Mouse (Mus musculus): Measurements from ENCODE around the gene Psmd6. TPM values are rescaled to one million over a fixed set of nuclear protein-coding genes. Genes with fewer than 3 reads are reported as not detected.

Gene Psmd6
- 10 to 100 TPM; 83.0 to 89.4 TPM for total RNA-seq (2021)

DNA sequence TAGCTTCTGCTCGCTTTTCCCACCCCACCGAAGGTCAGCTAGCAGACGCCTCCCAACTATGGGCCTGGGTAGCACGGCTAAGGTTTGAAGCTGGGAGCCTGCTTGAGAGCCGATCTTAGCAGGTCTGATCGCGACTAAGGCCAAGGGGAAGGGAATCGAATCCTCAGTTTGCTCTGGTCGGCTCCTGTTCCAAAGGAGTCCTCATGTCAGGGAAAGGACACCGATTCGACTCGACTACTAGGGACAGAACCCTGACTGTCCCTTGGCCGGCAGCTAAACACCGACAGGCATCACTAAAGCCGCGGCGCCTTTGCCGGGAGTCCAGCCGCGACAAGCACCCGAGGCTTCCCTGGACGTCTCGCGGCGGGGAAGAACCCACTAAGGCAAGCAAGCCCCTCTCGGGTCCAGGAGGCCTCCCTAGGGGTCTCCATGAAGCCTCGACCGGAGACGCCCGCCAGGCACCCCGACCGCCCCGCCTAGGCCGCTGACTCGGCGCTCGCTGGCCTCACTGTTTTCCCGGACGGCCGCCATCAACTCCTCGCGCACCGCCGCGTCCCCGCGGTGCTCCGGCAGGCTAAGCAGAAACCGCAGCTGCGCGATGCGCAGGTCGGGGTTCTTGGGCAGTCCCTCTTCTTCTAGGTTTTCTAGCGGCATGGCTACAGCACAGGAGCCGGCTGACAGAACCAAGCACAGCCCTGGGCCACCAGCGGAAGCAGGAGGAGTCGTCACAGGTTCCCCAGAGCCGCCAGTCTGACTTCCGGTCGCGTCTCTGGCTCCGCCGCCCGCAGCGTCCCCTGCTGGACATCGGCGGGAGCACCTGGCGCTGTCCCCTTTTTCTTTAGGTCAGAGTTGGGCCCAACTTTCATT is at the start of gene Psmd6:
TSS of gene Psmd6 (minus strand) at position 755 of the 867 bp plus-strand sequence.
- peak; percentile 91 to 95 for DNase-seq
- intact Hi-C loops (cut with DNase I) = loop anchor here (1.0 kb wide), 1 partner anchor 21 kb away; no protein-coding TSS in a partner anchor

DNA sequence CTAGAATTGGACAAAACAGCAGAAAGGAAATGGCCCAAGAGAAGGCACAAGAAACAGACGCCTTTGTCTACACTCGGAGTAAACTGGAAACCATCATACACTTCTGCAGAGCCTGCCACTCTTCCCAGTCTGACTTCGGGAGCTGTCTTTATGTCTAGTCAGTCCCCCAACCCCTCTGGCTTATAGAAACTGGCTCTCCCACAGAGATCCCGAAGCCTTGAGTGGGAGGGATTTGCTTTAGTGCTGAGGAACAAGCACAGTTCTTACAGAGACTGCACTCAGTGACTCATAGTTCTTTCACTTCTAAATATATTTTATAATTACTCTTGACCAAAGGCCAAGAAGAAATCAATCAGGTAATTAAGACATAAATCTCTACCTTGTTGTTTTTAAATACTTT is 10.1 kb downstream of the Psmd6 start:
- no peak for DNase-seq
- intact Hi-C loops (cut with DNase I) = no loop called here

DNA sequence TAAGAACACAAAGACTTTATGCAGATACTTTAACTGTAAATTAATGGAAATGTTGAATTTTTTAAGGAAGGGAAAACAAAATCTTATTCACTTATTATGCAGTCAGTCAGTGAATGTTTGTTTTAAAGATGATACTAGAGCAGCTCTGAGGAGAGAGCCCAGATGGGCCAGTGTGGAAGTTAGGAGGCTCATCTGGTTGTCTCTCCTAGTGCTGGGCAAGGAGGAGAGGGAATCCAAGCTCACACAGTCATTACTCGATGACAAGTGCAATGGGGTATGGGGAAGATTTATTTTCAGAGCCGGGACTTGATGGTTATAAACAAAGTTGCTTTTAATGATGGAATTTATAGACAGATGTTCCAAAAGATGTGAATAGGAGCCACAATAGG is 15.9 kb downstream of the Psmd6 start:
- intact Hi-C loops (cut with DNase I) = no loop called here
- DNase-seq = no peak

DNA sequence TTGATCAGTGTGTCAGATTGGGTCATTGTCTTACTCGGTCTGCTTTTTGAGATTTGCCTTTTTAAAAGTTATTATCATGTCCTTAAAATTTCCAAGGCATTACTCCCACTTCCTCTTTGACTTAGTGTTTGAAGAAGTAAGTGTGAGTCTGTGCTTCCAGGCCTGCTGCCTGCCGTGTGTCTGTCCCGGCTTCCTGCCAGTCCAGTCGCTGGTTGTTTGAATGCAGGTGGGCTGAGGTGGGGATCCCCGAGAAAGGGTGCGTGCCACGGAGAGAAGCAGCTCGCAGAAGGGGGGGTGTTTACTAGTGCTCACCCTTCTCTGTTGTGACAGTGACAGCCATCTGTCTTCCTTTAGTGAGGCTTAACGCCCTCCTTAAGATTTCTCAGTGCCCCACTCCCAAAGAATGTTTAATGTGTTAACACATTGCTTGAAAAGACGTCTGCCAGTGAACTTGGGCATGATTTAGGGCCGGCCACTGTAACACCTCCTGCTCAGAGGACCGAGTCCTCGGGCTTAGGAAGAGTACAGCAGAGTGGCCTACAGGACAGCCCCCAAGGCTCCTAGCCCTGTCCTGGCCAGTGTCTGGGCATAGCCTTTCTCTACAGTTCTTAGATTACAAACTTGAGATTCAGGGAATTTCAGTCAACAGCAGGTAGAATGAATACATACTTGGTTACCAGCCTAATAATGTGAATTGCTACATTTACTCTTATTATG is 16.4 kb downstream of the Psmd6 start:
- DNase-seq = no peak
- intact Hi-C loops (cut with DNase I) = no loop called here

DNA sequence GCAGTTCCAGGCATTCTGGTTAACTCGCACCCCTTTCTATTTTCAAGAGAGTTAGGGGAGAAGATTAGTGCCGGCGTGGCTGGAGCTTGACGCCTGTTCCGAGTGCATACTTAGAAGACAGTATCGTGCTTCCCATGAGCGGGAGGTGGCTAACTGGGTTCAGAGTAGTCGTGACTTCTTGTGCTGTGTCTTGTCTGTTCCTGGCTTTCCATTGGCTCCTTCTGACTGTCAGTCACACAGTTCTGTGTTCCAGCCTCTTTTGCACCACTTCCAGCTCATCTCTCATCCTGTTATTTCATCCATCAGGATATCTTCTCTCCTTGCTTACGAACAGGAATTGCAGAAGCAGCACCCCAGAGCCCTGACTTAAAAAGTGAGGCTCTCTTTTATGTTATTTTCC is 19.5 kb downstream of the Psmd6 start:
- intact Hi-C loops (cut with DNase I) = no loop called here

DNA sequence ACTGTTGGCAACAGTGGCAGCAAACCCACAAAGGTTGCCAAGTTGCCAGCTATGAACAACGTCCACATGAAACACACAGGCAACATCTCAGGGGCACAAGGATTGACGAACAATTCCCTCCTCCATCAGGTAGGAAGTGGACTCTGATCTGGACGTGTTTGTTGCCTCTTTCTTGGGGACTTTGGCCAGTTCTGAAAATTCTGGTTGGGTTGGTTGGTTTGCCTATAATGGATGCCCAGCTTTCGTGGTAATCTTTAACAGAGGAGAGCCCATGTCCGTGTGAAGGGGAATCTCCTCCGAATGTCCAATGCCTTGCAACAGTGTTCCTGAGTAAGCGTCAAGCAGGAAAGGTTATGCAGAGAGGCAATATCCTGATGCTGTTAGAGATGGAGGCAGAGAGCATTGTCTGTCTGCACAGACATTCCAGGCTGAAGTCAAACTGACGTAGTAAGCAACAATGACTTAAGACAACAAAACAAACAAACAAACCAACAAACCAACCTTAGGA is 20.0 kb downstream of the Psmd6 start:
- no peak for DNase-seq
- intact Hi-C loops (cut with DNase I) = no loop called here

More for the DNA sequence above, 19.5 kb downstream of the Psmd6 start:
- DNase-seq = no peak

DNA sequence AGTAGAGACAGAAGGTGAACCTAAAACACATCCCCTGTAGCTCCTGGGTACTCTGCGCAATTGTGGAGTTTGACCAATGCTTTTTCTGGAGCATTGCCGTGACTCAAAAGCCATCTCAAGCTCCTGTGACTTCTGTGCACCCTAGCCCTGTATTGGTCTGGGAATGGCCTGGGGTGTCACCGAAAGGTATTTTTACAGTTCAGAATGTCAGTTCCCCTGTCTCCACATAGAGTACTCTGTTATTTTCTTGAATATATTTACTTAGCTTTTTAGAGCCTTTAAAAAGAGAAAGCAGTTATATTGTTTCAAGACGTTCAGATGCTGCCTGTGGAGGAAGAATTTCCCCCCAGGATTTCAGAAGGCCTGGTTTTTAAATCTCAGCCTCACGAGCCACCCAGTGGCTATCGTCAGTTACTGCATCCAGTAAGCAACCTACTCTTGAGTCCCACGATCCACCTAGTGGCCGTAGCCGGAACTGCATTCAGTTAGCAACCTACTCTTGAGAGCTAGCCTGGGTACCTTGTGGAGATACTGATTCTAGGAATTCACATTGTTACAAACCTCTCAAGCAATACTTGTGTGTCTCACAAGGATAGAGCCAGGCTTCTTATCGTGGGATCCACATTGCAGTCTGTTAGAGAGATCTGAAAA is 22.3 kb downstream of the Psmd6 start:
- peak; percentile 84 to 93 for DNase-seq
- intact Hi-C loops (cut with DNase I) = loop anchor here (2.0 kb wide), 3 partner anchors 86 to 744 kb away; partner anchors contain the start of genes Atxn7 and Thoc7

DNA sequence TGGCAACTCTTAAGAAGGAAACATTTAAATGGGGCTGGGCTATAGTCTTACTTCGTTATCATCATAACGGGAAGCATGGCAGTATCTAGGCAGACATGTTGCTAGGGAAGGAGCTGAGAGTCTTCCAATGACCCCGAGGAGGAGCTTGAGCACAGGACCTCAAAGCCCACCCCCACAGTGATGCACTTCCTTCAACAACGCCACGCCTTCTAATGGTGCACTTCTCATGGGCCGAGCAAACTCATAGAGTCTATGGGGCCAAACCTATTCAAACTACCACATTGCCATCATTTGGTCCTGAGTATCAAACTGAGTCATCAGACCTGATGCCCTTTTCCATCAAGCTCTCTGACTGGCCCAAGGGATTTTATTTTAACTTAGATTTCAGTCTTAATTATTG is 30.2 kb downstream of the Psmd6 start:
- DNase-seq = no peak
- intact Hi-C loops (cut with DNase I) = no loop called here

DNA sequence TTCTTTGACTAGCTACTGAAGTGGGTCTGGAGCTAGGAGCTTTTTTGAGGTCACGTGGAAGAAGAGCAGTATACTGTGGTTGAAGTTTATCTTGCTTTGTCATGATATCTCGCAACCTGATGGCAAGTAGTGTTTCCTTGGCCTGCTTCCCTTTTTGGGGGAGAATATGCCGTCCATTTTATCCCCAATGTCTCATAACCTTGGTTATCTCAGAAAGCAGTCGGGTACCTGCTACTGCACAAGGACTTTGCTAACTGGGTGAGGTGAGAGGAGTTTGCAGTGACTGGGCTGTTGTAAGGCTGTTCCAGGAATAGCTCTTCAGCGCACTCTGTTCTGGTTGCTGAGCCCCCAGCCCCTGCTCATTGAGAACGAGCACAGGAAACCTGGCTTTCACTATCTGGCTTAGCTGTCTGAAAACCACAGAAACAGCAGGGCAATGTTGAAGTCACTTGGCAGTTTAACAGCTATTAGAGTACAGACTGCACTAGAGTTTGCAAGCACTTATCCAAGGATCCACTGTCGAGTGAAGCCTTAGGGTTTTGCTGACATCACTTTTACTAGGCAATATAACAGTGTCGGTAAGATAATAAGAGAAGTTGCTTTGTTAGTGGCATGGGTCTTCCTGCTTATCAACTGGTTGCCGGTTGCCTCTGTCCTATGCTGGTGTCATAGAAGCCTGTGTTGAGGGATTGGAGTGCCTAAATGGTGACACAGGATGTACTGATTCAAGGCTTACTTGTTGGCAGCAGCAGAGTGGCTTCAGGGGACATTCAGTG is 32.6 kb downstream of the Psmd6 start:
- intact Hi-C loops (cut with DNase I) = no loop called here
- no peak for DNase-seq

DNA sequence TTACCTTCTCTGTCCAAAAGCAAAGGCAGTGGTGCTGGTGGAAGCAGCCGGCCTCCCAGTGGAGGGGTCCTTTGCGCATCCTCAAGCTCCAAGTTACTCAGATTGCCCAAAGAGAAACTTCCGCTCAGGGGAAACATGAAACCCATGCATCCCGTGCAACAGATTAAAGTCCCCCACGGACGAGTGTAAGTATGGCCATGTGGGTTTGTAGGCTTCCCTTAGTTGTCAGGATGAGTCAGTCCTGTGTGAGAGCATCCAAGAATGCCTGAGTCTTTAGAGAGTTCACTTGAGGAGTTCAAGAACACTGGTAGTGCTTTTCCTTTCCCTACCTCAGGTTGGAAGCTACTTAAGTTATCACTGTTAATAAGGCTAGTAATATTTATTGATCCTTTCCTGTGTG is 33.4 kb downstream of the Psmd6 start:
- intact Hi-C loops (cut with DNase I) = no loop called here

DNA sequence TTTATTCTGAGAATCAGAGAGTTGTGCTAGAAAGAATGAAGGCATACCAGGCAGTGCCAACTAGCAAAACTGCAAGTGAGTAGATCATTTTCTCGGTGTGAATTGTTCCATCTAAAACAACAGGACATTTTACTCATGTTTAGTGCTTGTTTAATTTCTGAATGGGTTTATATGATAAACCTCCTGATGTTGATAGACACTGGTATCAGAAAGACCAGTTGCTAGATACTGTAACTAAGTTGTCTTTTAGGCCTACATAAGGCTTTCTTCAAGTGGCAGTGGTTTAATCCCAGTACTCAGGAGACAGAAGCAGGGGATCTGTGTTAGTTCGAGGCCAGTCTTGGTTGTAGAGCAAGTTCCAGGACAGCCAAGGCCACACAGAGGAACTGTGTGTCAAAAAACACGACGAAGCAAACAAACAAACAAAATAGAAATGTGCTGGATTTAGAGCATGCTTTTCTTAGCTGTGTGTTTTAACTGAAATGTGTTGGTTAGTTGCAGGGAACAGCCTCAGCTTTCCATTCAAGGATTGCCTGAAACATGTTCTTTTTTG is 34.0 kb downstream of the Psmd6 start:
- intact Hi-C loops (cut with DNase I) = no loop called here
- DNase-seq = no peak

More for the DNA sequence above, 33.4 kb downstream of the Psmd6 start:
- DNase-seq = no peak

DNA sequence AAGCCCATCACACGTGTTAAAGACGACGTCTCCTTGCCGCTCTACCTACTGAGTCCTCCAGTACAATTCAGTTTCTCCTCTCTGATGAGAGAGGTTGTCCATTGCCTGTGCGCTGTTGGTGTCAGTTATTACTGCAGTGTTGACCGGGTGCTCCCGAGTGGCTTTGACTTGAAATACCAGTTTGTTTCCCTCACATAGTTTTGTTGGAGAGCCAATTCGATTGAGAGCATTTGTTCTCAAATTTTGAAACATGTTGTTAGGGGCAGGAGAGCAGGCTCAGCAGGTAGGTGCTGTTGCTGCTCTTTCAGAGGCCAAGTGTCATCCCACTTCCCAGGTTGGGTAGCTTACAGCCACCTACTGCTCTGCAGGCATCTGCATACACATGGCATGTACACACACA is 37.0 kb downstream of the Psmd6 start:
- DNase-seq = no peak
- intact Hi-C loops (cut with DNase I) = no loop called here

DNA sequence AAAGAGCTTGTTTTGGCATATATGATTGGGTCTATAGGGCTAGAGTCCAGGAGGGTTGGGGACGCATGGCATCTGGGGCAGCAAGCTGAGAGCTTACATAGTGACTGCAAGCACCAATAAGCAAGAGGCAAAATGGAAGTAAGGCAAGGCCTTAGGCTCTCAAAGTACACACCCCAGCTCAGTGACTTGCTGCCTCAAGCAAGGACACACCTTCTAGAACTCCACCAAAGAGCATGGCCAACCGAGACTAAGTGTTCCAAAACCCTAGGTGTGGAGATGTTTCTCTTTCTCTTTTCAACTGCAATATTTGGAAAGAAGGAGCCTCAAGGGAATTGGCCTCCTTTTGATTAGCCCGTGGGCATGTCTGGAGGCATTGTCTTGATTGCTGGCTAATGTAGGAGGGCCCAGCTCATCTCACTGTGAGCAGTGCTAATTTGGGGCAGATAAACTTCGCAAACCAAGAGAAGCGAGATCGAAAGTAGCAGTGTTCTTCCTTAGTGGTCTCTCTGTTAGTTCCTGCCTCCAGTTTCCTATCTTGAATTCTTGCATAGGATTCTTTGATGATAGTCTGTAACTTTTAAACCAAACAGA is 40.1 kb downstream of the Psmd6 start:
- intact Hi-C loops (cut with DNase I) = no loop called here
- DNase-seq = no peak

DNA sequence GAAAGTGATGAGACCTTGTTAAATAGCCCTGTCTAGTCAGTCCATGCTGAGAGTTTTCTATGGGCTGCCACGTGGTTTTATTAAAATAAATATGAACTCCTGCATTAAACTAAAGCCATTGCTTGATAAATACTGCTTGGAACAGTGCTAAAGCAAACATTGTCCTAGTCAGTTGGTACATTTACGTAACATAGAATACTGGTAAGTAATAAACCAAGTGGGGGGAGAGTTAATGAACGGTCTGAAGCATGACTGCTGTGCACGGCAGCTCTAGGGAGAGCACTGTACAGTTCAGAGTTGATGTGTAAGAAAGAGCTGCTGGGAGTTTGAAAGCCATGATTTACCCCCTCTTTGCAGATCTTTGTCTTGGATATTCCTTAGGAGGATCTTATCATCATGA is 49.3 kb downstream of the Psmd6 start:
- DNase-seq = no peak
- intact Hi-C loops (cut with DNase I) = no loop called here

DNA sequence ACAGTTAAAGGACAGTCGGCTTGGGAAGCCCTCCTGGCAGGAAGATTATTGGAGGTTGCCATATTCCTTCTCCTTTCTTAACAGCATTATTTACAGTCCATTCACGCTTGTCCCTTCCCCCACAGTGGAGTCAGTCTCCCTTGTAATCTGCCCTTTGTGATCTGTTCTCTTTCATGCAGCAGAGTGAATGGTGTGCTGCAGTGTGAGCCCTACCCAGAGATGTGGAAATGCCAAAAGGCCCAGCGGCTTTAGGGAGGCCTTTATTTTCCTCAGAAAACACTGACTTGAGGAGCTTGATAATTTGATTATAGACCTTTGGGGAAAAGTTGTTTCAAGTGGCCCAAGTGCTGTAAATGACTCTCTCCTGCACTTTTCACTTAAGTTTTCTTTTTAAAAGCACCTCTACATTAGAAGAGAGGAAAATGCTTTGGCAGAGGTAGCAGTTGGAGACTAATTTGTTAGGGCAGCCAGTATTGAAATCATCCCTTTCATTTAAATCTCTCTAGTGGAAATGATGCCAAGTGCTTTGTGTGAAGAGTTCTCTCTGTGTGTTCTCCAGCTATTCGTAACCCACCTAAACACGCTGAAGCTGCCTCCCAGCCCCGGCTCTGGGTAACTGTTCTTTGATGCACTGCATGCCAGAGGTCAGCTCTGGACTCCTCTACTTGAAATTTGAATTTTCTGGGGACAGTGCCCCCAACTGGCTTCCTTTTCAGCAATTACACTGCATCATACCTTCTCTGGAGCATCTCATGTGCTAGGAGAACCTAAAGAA is 50.1 kb downstream of the Psmd6 start:
- intact Hi-C loops (cut with DNase I) = no loop called here
- DNase-seq = no peak

DNA sequence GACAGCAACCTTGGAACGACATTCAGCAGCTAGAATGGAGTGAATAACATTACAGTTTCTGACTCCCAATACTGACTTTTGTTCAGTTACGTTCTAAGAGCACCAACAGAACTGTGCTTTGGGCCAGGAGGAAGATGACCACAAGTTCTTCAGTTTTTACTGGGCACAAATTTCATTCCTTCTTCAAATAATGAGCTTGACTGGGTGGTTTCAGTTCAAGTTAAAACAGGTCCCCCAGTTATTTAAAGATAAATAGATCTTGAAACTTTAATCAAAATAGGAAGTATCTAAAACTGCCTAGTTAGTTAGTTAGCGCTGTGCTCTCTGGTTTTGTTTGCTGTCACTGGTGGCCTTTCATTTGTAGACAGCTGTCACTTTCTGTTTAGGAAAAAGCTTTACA is 52.2 kb downstream of the Psmd6 start:
- intact Hi-C loops (cut with DNase I) = no loop called here
- no peak for DNase-seq

DNA sequence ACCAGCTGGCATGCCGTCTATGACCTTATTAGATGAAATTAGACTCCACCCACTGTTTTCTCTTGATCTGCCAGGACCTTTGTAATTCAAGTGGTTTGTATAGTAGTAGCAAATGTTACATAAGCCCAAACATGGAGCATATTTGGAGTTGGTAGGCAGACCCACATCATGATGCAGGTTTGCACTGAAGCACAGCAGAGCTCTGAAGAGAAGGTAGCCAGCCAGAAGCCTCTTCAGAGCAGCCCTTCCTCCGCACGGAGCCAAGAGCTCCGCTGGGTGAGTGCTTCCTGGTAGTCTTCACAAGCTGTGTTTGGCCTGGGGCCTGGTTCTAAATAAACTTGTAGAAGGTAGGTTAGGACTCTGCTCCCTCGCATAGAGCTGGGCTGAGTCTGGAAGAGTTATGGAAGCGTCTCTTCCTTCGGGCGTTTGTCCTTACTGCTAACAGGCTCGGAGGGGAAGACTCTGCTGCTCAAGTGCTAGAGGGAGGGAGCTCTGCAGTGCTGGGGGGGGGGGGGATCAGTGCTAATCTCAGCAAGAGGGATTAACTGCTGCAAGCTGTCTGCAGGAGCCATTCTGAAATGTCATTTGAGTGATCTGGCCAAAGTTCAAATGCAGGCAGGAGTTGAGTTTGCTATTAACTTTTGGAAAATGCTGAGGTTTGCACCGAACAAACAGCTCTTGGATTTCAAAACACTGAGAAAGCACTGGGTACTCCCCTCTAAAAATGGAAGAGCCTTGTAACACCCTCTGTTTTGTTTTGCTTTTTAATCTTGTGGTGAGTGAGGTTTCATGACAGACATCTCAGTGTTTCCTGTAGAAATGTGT is 52.9 kb downstream of the Psmd6 start:
- intact Hi-C loops (cut with DNase I) = no loop called here
- peak; percentile 22 to 59 for DNase-seq

DNA sequence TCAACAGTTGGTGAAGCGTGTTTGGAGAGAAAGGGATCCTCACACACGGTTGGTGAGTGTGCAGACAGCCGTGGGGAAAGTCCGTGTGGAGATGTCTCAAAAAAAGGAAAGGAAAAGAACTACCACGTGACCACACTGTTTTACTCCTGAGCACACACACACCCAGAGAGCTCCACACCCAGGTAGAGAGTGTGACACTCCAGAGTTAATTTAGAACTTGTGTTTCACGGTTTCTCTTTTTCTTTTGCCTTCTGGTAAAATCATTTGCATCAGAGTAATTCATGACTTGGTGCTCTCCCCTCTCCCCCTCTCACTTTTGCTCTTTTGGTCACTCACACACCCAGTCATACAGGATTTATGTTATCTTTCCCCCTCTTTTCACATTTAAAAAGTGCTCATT is 54.5 kb downstream of the Psmd6 start:
- DNase-seq = no peak
- intact Hi-C loops (cut with DNase I) = no loop called here

All from heart, postnatal 36 days (tissue).